Mouse (Mus musculus): Measurements from ENCODE around the gene Zfp664.

GRCm38 (mm10) chr5:124888661-124889060, 26.2 kb downstream of the Zfp664 start:
- TF ChIP-seq CTCF (IDR thresholded peaks at IDR 0.05; ENCODE audit: low read depth, low read length) (no peak), POLR2A (IDR thresholded peaks at IDR 0.05; ENCODE audit: borderline replicate concordance, low read depth, low read length) (no peak)

Measured in bone marrow macrophage, adult 2 months (primary cell).